Mouse (Mus musculus) spleen, postnatal 36 days (tissue): ENCODE data around the gene Mymx.

ENCODE experiments used
- DNase-seq, 2 experiments: peaks; one replicate each; pipeline ENCODE4 v3.0.0; 2022; ENCODE audit warnings: low spot score in 2 of 2, mixed read lengths in 1 of 2

Gene Mymx

GRCm38 (mm10) chr17:45551816-45552451, 50.0 kb downstream of the Mymx start:
- peak; percentile 66 to 71 for DNase-seq

DNA sequence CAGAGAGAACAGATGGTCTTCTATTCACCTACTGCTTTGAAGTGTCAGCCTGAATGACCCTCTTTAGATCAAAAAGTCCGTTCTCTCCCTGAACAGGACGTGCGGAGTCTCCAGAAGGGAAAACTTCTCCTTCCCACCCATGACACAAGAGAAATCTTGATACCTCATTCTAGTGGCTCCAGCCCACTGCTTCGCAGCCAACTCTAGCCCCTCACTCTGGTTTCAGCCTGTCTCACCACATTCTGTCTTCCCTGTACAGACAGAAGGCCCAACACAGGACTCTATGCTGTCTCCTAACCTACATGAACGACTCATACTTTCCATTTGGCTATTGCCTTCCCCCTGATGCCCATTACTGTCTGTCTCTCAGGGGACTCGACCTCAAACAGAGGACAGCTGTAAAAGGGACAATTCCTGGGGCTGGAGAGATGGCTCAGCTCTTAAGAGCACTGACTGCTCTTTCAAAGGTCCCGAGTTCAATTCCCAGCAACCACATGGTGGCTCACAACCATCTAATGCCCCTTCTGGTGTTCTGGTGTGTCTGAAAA, 50.6 kb downstream of the Mymx start:
- no peak for DNase-seq
